Mouse (Mus musculus) cerebellum, adult 2 months (tissue): ENCODE results near the gene Gm40193.
A peak's percentile ranks its signal among the peaks of the same experiment; 100 is the strongest.

Experiments
- CTCF ChIP-seq: fragments of 200-500 bp; IDR thresholded peaks from 2 replicates; pipeline ENCODE4 v1.5.1; 2011; ENCODE audit warnings: low read depth, mild to moderate bottlenecking, control low read depth, low read length, moderate library complexity, borderline replicate concordance; ENCODE audit not compliant: insufficient read depth
- POLR2A ChIP-seq: fragments of 200-500 bp; IDR thresholded peaks from 2 replicates; pipeline ENCODE4 v1.6.1; 2011; ENCODE audit warnings: low read length, control low read depth, borderline replicate concordance; ENCODE audit not compliant: insufficient read depth

- no peak for TF ChIP-seq CTCF
- TF ChIP-seq POLR2A, result peak; percentile 84; the same call in 1 of the 2 replicates
Measured at GRCm38 (mm10) chr11:70525184-70525678, 7.5 kb downstream of the Gm40193 start, which contains the start of gene Psmb6.
